Mouse (Mus musculus) limb, embryonic 10.5 days (tissue): ENCODE measurements around the gene Gm16181. TPM values are rescaled to one million over a fixed set of nuclear protein-coding genes. Genes with fewer than 3 reads are reported as not detected.

Source experiments
- DNase-seq: peaks from one replicate; pipeline ENCODE4 v3.0.0-alpha.2; 2017; ENCODE audit warnings: low spot score
- H3K27ac ChIP-seq: fragments of 300-500 bp; sonication (generic); 2 replicates; pipeline ENCODE4 v1.5.1; 2016; ENCODE audit warnings: mild to moderate bottlenecking
- H3K27me3 ChIP-seq: fragments of 300-500 bp; sonication (generic); 2 replicates; pipeline ENCODE4 v1.6.1; 2016; ENCODE audit warnings: low read depth, mild to moderate bottlenecking; ENCODE audit not compliant: poor library complexity, severe bottlenecking
- H3K36me3 ChIP-seq: fragments of 300-500 bp; sonication (generic); 2 replicates; pipeline ENCODE4 v1.6.1; 2016; ENCODE audit warnings: mild to moderate bottlenecking, moderate library complexity
- H3K4me1 ChIP-seq: fragments of 300-500 bp; sonication (generic); 2 replicates; pipeline ENCODE4 v1.6.1; 2016
- H3K4me3 ChIP-seq: fragments of 300-500 bp; sonication (generic); 2 replicates; pipeline ENCODE4 v1.5.1; 2016; ENCODE audit warnings: mild to moderate bottlenecking, moderate library complexity
- H3K9me3 ChIP-seq: fragments of 300-500 bp; sonication (generic); replicated peaks from 2 replicates; pipeline ENCODE4 v1.6.1; 2016; ENCODE audit warnings: mild to moderate bottlenecking
- WGBS: fragments of 180-500 bp; shearing (Covaris S2); methylation state at CpG from one replicate; pipeline ENCODE4 v1.1.7; 2016; 5-methylcytosine and 5-hydroxymethylcytosine counted together
- polyA plus RNA-seq: library from polyadenylated mRNA; unstranded; fragments of >200 nt; fragmentation: Nextera tagmentation; extraction: Ambion mirVana; gene quantifications from 2 replicates; pipeline ENCODE4 v1.2.1, GENCODE M21; 2016

Gene Gm16181
- polyA plus RNA-seq, 1 experiment from 2014 or later = 0.30 TPM

- H3K36me3 ChIP-seq = no peaks in the 10 kb centered on the region
- WGBS = 84% methylated on average over 11 of the region's 11 CpGs
- DNase-seq = no peak
- H3K4me3 ChIP-seq = no peak overlapping the region
- H3K9me3 ChIP-seq = no peaks in the 10 kb centered on the region
- peaks cover 97% of the 10 kb centered on the region for H3K27me3 ChIP-seq
- peaks cover 27% of the 10 kb centered on the region for H3K4me1 ChIP-seq
- H3K27ac ChIP-seq = no peak overlapping the region
Observed at GRCm38 (mm10) chr17:35200398-35200797, 20.2 kb upstream of the Gm16181 start.

GRCm38 (mm10) chr17:35201128-35201527, 19.5 kb upstream of the Gm16181 start:
- Histone ChIP-seq H3K36me3 (no peaks in the 10 kb centered on the region), H3K27ac (no peak overlapping the region), H3K27me3 (peaks cover 95% of the 10 kb centered on the region), H3K4me1 (peaks cover 20% of the 10 kb centered on the region), H3K4me3 (no peak overlapping the region), H3K9me3 (no peaks in the 10 kb centered on the region)
- no peak for DNase-seq
- 72% methylated on average over 11 of the region's 11 CpGs for WGBS

DNA sequence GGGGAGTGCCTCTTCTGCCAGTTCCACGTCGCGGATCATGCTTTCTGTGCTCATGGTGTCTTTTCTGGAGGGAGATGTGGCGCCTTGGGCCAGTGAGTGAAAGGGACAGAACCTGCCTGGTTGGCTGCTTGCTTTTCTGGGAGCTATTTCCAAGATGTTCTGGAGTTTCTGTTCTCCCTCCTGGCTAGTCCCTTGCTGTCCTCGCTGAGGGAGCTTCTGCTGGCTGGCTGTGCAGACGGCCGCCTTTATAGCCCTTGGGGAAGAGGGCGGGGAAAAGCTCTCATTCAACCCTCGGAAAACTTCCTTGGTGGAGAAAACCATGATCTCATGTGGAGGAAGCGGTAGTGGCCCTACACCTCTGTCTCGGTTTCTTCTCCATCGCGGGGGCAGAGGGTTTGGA, 18.8 kb upstream of the Gm16181 start, which contains the start of gene Tnf:
TSS of gene Tnf (minus strand) at position 221 of the 400 bp plus-strand sequence.
- no peak for DNase-seq
- Histone ChIP-seq H3K27ac (no peak within 1 kb of the TSS), H3K27me3 (peaks cover 94% of the 10 kb centered on the region), H3K4me1 (peaks cover 14% of the 10 kb centered on the region), H3K9me3 (no peaks in the 10 kb centered on the region), H3K4me3 (no peak within 1 kb of the TSS), H3K36me3 (no peaks in the 10 kb centered on the region)
- WGBS = 34% methylated on average over 13 of the region's 13 CpGs

- peaks cover 87% of the 10 kb centered on the region for H3K27me3 ChIP-seq
- H3K4me3 ChIP-seq = no peak overlapping the region
- no peak overlapping the region for H3K27ac ChIP-seq
- peaks cover 10% of the 10 kb centered on the region for H3K4me1 ChIP-seq
- H3K9me3 ChIP-seq = no peaks in the 10 kb centered on the region
- DNase-seq = no peak
- WGBS = 80% methylated on average over 4 of the region's 4 CpGs
- H3K36me3 ChIP-seq = no peaks in the 10 kb centered on the region
Observed at GRCm38 (mm10) chr17:35202442-35202841, 18.2 kb upstream of the Gm16181 start.

GRCm38 (mm10) chr17:35204494-35205379, 15.9 kb upstream of the Gm16181 start, which contains the start of gene Lta:
Gene Lta, minus strand, starts transcription at chr17:35205351.
- DNase-seq = no peak
- Histone ChIP-seq H3K4me3 (no peak within 1 kb of the TSS; the same call in 1 of the 2 replicates), H3K9me3 (no peaks in the 10 kb centered on the region), H3K27ac (no peak within 1 kb of the TSS), H3K36me3 (no peaks in the 10 kb centered on the region), H3K4me1 (peaks cover 3% of the 10 kb centered on the region), H3K27me3 (peaks cover 67% of the 10 kb centered on the region)
- 29% methylated on average over 20 of the region's 20 CpGs for WGBS

- 56% methylated on average over 10 of the region's 10 CpGs for WGBS
- Histone ChIP-seq H3K27ac (no peak overlapping the region), H3K9me3 (no peaks in the 10 kb centered on the region), H3K4me1 (peaks cover 3% of the 10 kb centered on the region), H3K27me3 (peaks cover 61% of the 10 kb centered on the region), H3K36me3 (no peaks in the 10 kb centered on the region), H3K4me3 (no peak overlapping the region; the same call in 1 of the 2 replicates)
- DNase-seq = no peak
Observed at GRCm38 (mm10) chr17:35205380-35205769, 15.3 kb upstream of the Gm16181 start.

- peaks cover 8% of the 10 kb centered on the region for H3K4me1 ChIP-seq
- no peaks in the 10 kb centered on the region for H3K9me3 ChIP-seq
- 85% methylated on average over 12 of the region's 12 CpGs for WGBS
- peaks cover 15% of the 10 kb centered on the region for H3K27me3 ChIP-seq
- no peak overlapping the region for H3K4me3 ChIP-seq
- no peak for DNase-seq
- H3K27ac ChIP-seq = no peak overlapping the region
- H3K36me3 ChIP-seq = no peaks in the 10 kb centered on the region
Observed at GRCm38 (mm10) chr17:35209785-35210535, 10.7 kb upstream of the Gm16181 start.

- Histone ChIP-seq H3K9me3 (no peaks in the 10 kb centered on the region), H3K27ac (no peak overlapping the region), H3K4me3 (no peak overlapping the region), H3K36me3 (no peaks in the 10 kb centered on the region), H3K27me3 (peaks cover 9% of the 10 kb centered on the region; the same call in 1 of the 2 replicates), H3K4me1 (peaks cover 6% of the 10 kb centered on the region; the same call in 1 of the 2 replicates)
- DNase-seq = no peak
- 76% methylated on average over 3 of the region's 3 CpGs for WGBS
Observed at GRCm38 (mm10) chr17:35210593-35210992, 10.0 kb upstream of the Gm16181 start.

DNA sequence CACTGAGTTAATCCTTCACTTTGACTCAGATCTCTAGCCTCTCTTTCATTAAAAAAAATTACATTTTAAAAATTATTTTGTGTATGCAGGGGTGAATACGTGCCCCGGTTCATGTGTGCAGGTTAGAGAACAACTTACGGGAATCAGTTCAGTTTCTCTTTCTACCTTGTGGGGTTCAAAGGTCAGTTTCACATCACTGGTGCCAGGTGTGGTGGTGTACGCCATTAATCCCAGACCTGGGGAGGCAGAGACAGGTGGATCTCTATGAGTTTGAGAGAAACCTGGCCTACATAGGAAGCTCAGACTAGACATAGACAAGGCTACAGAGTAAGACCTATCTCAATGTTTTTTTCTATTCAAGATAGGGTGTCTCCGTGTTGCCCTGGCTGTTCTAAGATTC, 7.6 kb upstream of the Gm16181 start:
- Histone ChIP-seq H3K4me1 (peaks cover 6% of the 10 kb centered on the region; the same call in 1 of the 2 replicates), H3K9me3 (no peaks in the 10 kb centered on the region), H3K27ac (no peak overlapping the region), H3K27me3 (no peaks in the 10 kb centered on the region), H3K36me3 (no peaks in the 10 kb centered on the region), H3K4me3 (no peak overlapping the region)
- WGBS = 93% methylated on average over 5 of the region's 5 CpGs
- DNase-seq = no peak

DNA sequence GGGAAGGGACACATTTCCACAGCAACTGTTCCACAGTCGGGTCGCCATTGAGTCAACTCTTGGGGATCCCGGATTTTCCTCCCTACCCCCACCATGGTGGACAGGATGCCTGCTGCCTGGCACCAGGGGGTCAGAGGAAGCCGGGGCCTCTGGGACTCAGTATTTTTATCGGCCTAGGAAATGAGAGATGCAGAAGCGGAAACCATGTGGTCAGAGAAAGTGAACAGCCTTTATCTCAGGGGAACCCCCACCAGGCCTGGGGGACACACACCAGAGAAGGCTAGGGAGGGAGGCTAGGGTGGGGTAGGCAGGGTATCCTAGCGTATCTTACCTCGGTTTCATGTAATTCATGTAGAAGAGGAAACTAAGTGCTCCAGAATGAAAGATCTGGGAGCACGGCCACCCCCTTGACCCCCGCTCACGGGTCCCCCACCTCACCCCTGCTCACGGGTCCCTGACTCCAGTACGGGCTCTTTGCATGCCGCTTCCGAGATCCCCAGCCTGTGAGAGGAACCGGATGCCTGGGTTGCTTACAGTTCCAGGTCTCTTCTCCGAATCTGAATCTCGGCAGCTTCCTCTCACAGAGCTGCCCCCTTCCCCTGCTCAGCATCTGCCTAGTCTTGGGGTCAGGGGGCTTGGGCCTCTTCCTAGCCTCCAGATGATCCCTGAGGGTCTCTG, 2.0 kb upstream of the Gm16181 start:
- Histone ChIP-seq H3K9me3 (no peaks in the 10 kb centered on the region), H3K4me1 (peaks cover 18% of the 10 kb centered on the region; the same call in 1 of the 2 replicates), H3K27ac (no peak overlapping the region; the same call in 1 of the 2 replicates), H3K27me3 (no peaks in the 10 kb centered on the region), H3K36me3 (peaks cover 40% of the 10 kb centered on the region), H3K4me3 (no peak overlapping the region)
- DNase-seq = no peak
- whole genome bisulfite sequencing = 90% methylated on average over 18 of the region's 18 CpGs

- WGBS = 86% methylated on average over 6 of the region's 6 CpGs
- H3K36me3 ChIP-seq = peaks cover 47% of the 10 kb centered on the region
Observed at GRCm38 (mm10) chr17:35219601-35220041, 1.0 kb upstream of the Gm16181 start.

GRCm38 (mm10) chr17:35222299-35222698, 1.7 kb downstream of the Gm16181 start:
- WGBS = 83% methylated on average over 6 of the region's 6 CpGs
- peaks cover 74% of the 10 kb centered on the region for H3K36me3 ChIP-seq
- H3K9me3 ChIP-seq = no peaks in the 10 kb centered on the region
- no peak overlapping the region for H3K27ac ChIP-seq
- DNase-seq = no peak
- H3K4me3 ChIP-seq = no peak overlapping the region
- H3K27me3 ChIP-seq = no peaks in the 10 kb centered on the region
- H3K4me1 ChIP-seq = peaks cover 12% of the 10 kb centered on the region; the same call in 1 of the 2 replicates

More at GRCm38 (mm10) chr17:35219601-35220041, 1.0 kb upstream of the Gm16181 start:
- Histone ChIP-seq H3K27me3 (no peaks in the 10 kb centered on the region), H3K4me3 (no peak overlapping the region), H3K9me3 (no peaks in the 10 kb centered on the region), H3K4me1 (peaks cover 13% of the 10 kb centered on the region; the same call in 1 of the 2 replicates), H3K27ac (no peak overlapping the region)
- DNase-seq = no peak
